Mouse (Mus musculus) forebrain, embryonic 16.5 days (tissue): Measurements from ENCODE around the gene Pcolce. TPM values are rescaled to one million over a fixed set of nuclear protein-coding genes. Genes with fewer than 3 reads are reported as not detected.

Experiments
- ATAC-seq: fragments of 200-750 bp; cut with Nextera tagmentation; 2 replicates; pipeline ENCODE4 v1.8.0; 2017; ENCODE audit warnings: mild to moderate bottlenecking, moderate library complexity
- H3K27ac ChIP-seq: fragments of 300-500 bp; sonication (generic); 2 replicates; pipeline ENCODE4 v1.5.1; 2014; ENCODE audit warnings: low read length, control low read depth
- H3K27me3 ChIP-seq: fragments of 300-500 bp; sonication (generic); replicated peaks from 2 replicates; pipeline ENCODE4 v1.6.1; 2014; ENCODE audit warnings: low read length; ENCODE audit not compliant: control insufficient read depth, insufficient read depth
- H3K36me3 ChIP-seq: fragments of 300-500 bp; sonication (generic); 2 replicates; pipeline ENCODE4 v1.6.1; 2014; ENCODE audit not compliant: control insufficient read depth, insufficient read depth
- H3K4me1 ChIP-seq: fragments of 300-500 bp; sonication (generic); replicated peaks from 2 replicates; pipeline ENCODE4 v1.6.1; 2014; ENCODE audit warnings: low read length; ENCODE audit not compliant: control insufficient read depth, insufficient read depth
- H3K4me2 ChIP-seq: fragments of 300-500 bp; sonication (generic); 2 replicates; pipeline ENCODE4 v1.6.1; 2014; ENCODE audit warnings: mild to moderate bottlenecking, low read length, control low read depth
- H3K4me3 ChIP-seq: fragments of 300-500 bp; sonication (generic); replicated peaks from 2 replicates; pipeline ENCODE4 v1.5.1; 2014; ENCODE audit warnings: mild to moderate bottlenecking, low read length, control low read depth
- H3K9ac ChIP-seq: fragments of 300-500 bp; sonication (generic); replicated peaks from 2 replicates; pipeline ENCODE4 v1.6.1; 2014; ENCODE audit warnings: low read depth, low read length, control low read depth
- H3K9me3 ChIP-seq: fragments of 300-500 bp; sonication (generic); 2 replicates; pipeline ENCODE4 v1.6.1; 2016; ENCODE audit warnings: low read length; ENCODE audit not compliant: control insufficient read depth
- WGBS: fragments of 180-500 bp; shearing (Covaris S2); extraction: QIAGEN DNeasy Blood & Tissue Kit; methylation state at CpG from one replicate; pipeline ENCODE4 v1.1.7; 2014; 5-methylcytosine and 5-hydroxymethylcytosine counted together
- polyA plus RNA-seq: library from polyadenylated mRNA; unstranded; fragments of >200 nt; fragmentation: Nextera tagmentation; extraction: Ambion mirVana; gene quantifications from 2 replicates; pipeline ENCODE4 v1.2.1, GENCODE M21; 2015

Pcolce gene
- polyA plus RNA-seq, 1 experiment from 2014 or later = 10.6 TPM

DNA sequence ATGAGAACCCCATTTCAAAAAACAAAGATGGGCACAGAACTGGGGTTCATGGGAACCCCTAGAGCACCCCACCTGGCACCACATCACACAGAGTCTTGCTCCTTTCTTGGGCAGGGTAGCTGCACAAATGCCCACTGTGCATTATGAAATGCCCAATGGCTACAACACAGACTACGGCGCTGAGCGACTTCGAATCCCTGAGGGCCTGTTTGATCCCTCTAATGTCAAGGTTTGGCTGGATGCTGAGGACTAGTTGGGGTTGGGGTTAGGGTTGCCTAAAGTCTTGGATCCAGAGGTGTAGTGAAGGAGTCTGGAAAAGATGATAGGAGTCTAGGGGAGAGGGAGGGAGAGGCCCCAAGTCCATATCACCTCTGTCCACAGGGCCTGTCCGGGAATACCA lies 47.2 kb downstream of the Pcolce start:
- Histone ChIP-seq H3K9ac (no peak overlapping the region), H3K27ac (no peak overlapping the region), H3K4me1 (no peaks in the 10 kb centered on the region; the same call in 1 of the 2 replicates), H3K36me3 (peaks cover 6% of the 10 kb centered on the region), H3K4me3 (no peak overlapping the region), H3K9me3 (no peaks in the 10 kb centered on the region), H3K27me3 (no peaks in the 10 kb centered on the region), H3K4me2 (no peak overlapping the region)
- no peak for ATAC-seq
- 94% methylated on average over 5 of the region's 5 CpGs for WGBS

- H3K9ac ChIP-seq = no peak overlapping the region
- H3K4me3 ChIP-seq = no peak overlapping the region
- no peak for ATAC-seq
- no peaks in the 10 kb centered on the region for H3K27me3 ChIP-seq
- WGBS = 74% methylated on average over 6 of the region's 6 CpGs
- H3K4me2 ChIP-seq = no peak overlapping the region
- H3K9me3 ChIP-seq = no peaks in the 10 kb centered on the region
- H3K27ac ChIP-seq = no peak overlapping the region
- peaks cover 6% of the 10 kb centered on the region for H3K36me3 ChIP-seq
- no peaks in the 10 kb centered on the region; the same call in 1 of the 2 replicates for H3K4me1 ChIP-seq
Measured at GRCm38 (mm10) chr5:137565744-137566143, 47.8 kb downstream of the Pcolce start.

DNA sequence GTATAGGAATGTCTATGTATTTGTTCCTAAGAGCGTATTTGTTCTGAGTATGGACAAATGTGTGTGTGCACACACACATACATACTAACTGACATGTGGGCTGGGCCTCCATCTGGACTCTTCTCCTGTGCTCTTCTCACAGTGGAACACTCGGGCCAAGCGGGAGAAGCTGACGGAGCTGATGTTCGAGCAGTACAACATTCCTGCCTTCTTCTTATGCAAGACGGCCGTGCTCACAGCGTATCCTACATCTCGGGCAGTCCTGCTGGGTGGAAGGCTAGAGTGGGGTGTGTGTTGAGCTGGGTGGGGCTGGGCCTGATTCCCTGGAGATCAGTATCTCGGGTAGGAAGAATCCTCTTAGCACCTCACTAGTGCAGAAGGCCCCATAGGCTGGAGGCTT lies 50.6 kb downstream of the Pcolce start:
- H3K9ac ChIP-seq = no peak overlapping the region
- H3K9me3 ChIP-seq = no peaks in the 10 kb centered on the region
- no peak overlapping the region for H3K4me2 ChIP-seq
- WGBS = 76% methylated on average over 10 of the region's 10 CpGs
- H3K4me1 ChIP-seq = no peaks in the 10 kb centered on the region; the same call in 1 of the 2 replicates
- no peaks in the 10 kb centered on the region for H3K27me3 ChIP-seq
- no peak overlapping the region for H3K27ac ChIP-seq
- H3K36me3 ChIP-seq = peaks cover 6% of the 10 kb centered on the region
- H3K4me3 ChIP-seq = no peak overlapping the region
- ATAC-seq = no peak

- no peaks in the 10 kb centered on the region for H3K9me3 ChIP-seq
- H3K4me1 ChIP-seq = no peaks in the 10 kb centered on the region; the same call in 1 of the 2 replicates
- peaks cover 4% of the 10 kb centered on the region for H3K36me3 ChIP-seq
- no peaks in the 10 kb centered on the region for H3K27me3 ChIP-seq
- H3K27ac ChIP-seq = no peak overlapping the region
- no peak overlapping the region for H3K4me2 ChIP-seq
- no peak overlapping the region for H3K9ac ChIP-seq
- WGBS = 40% methylated on average over 6 of the region's 6 CpGs
- H3K4me3 ChIP-seq = no peak overlapping the region
- ATAC-seq = no peak
Measured at GRCm38 (mm10) chr5:137561556-137561955, 52.0 kb downstream of the Pcolce start.

Other genes with a start within 250 kb of the Pcolce start
- 0.05 and 0.15 TPM in 2 replicates for gene Zan, start 136.7 kb downstream of the Pcolce start, polyA plus RNA-seq
- 66.8 and 74.7 TPM in 2 replicates for gene Pop7, start 111.3 kb downstream of the Pcolce start, polyA plus RNA-seq
- gene Gigyf1, start 95.2 kb downstream of the Pcolce start, polyA plus RNA-seq = 16.5 and 20.2 TPM in 2 replicates
- gene Epo, start 80.5 kb downstream of the Pcolce start, polyA plus RNA-seq = not detected in 2 replicates
- gene Gnb2, start 80.3 kb downstream of the Pcolce start, polyA plus RNA-seq = 498 and 517 TPM in 2 replicates
- 254 and 298 TPM in 2 replicates for gene Actl6b, start 60.3 kb downstream of the Pcolce start, polyA plus RNA-seq
- 2.3 and 3.1 TPM in 2 replicates for gene Tfr2, start 43.9 kb downstream of the Pcolce start, polyA plus RNA-seq
- 43.5 and 43.7 TPM in 2 replicates for gene Mospd3, start 12.7 kb downstream of the Pcolce start, polyA plus RNA-seq
- gene Fbxo24, start 15.2 kb upstream of the Pcolce start, polyA plus RNA-seq = 0.23 and 0.25 TPM in 2 replicates
- gene Lrch4, start 15.3 kb upstream of the Pcolce start, polyA plus RNA-seq = 19.1 and 19.3 TPM in 2 replicates
- gene Gm20605, start 15.4 kb upstream of the Pcolce start, polyA plus RNA-seq = 5.1 and 8.7 TPM in 2 replicates
- gene Sap25, start 27.6 kb upstream of the Pcolce start, polyA plus RNA-seq = 5.2 and 10.4 TPM in 2 replicates
- gene Irs3, start 31.9 kb upstream of the Pcolce start, polyA plus RNA-seq = 0.09 TPM in 1 of 2 replicates, not detected in the other
- 19.4 and 21.2 TPM in 2 replicates for gene Agfg2, start 70.9 kb upstream of the Pcolce start, polyA plus RNA-seq
- 52.3 and 59.8 TPM in 2 replicates for gene Nyap1, start 127.8 kb upstream of the Pcolce start, polyA plus RNA-seq
- 69.1 and 72.2 TPM in 2 replicates for gene Tsc22d4, start 131.9 kb upstream of the Pcolce start, polyA plus RNA-seq
- gene Ppp1r35, start 165.1 kb upstream of the Pcolce start, polyA plus RNA-seq = 28.7 and 34.4 TPM in 2 replicates
- gene Mepce, start 173.9 kb upstream of the Pcolce start, polyA plus RNA-seq = 10.2 and 11.9 TPM in 2 replicates
- 11.1 and 11.2 TPM in 2 replicates for gene Zcwpw1, start 174.0 kb upstream of the Pcolce start, polyA plus RNA-seq
- not detected in 2 replicates for gene Pilra, start 222.5 kb upstream of the Pcolce start, polyA plus RNA-seq
- gene Pilrb1, start 244.3 kb upstream of the Pcolce start, polyA plus RNA-seq = not detected in 2 replicates